Mouse (Mus musculus) adrenal gland, postnatal 14 days (tissue): ENCODE measurements at regions not wholly inside any gene's neighbourhood (a gene's known extent, or its start where the extent isn't known, plus 50 kb on each side); places are given as distances from the start of the nearest gene placed in this dataset.

ENCODE experiments used
- DNase-seq: peaks from one replicate; pipeline ENCODE4 v3.0.0; 2021; ENCODE audit warnings: mixed read lengths

DNA sequence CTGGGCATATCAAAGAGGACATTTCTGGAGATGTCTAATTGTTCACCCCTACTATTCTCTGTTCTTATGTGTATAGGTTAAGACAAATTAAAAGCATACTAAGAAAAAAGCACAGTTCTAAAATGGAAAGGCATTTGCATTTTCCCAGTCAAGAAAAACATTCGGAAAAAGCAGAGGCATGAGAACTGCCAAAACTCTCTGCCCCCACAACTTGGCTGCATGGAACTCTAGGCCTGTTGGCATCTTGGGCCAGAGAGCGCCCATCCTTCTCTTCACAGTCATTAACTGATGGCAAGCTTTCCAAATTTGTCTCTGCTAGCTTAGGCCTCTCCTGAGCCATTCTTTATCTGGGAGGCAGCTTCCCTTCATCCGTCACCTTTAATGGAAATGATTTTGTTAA is 281.6 kb downstream of the Tex13c3 start:
- DNase-seq = no peak

DNA sequence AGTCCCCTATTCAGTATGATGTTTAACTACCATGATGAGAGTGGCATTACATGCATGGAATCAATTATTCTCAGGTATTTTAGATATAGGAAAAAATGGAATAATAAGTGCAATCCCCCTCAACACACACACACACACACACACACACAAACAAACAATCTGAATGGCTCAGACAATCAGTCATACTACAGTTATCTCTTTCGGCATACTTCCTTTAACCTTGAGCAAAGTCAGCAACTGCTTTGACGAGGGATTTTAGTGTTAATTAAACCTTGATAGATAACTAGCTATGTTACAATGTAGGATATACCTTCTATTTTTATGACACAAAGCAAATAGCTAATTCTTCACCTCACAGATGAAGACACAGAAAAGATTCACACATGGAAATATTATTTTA is 312.1 kb downstream of the Tex13c3 start:
- DNase-seq = no peak

DNA sequence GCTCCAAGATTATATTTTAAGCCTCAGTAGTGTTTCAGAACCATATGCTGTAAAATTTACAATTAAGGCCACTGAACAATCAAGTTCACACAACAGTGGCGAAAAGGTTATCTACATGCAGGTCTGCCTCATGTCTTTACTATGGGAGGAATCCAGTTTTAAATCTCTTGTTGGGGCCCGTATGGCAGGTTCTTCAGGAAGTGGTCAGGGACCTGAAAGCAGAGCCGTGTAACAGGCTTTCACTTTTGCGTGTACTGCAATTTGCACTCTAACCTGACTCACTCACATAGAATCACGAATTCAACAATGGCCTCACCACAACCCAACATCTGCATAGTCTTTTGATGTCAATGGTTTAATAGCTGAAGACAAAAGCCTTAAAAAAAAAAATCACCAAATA is 312.6 kb downstream of the Tex13c3 start:
- no peak for DNase-seq

DNA sequence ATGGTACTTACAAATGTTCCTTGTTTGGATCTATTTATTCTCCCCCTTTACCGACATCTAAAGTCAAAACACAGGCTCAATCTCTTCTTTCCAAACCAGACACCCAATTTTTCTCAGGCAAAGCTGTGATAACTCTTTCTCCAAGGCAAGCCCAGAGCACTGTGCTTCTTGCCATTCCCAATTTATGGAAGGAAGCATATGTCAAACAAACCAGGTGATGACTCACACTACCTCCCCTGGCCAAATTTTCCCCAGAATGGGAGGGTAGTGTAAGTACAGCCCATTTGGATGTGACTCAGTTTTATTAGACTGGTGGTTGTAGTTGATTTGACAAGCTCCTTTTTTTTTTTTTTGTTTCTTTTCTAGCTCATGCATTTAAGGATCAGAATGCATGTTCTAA is 313.0 kb downstream of the Tex13c3 start:
- DNase-seq = no peak

DNA sequence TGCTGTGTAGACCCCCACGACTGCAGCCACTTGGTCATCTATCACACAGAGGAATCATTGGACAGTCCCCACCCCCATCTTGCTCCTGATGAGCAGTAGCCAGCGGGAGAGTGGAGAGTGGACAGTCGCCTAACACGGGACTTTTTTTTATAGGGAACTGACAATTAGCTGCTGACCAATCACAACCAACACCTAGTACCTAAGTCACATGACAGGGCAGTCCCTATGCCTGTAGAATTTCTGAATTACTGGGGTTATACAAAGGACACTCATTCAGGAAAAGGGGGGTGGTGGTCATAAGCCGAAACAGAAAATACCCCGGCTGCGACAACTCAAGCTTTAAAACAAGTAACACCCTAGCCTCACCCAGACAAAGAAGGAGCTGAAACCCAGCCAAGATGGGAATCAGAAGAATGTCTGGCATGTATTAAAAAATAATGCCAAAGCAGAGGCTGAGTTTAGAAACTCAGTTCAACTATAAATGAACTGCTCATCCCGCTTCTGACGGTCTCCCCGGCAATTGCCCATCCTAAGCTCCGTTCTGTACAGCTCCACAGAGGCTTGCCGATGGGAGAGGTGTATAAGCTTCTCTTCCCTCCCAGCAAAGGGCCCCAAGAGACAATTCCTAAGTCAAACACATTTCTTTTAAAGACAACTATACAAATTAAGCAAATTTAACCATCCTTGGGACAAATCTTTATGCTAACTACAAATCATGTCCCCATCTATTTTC is 313.8 kb downstream of the Tex13c3 start:
- peak; percentile 64 for DNase-seq

DNA sequence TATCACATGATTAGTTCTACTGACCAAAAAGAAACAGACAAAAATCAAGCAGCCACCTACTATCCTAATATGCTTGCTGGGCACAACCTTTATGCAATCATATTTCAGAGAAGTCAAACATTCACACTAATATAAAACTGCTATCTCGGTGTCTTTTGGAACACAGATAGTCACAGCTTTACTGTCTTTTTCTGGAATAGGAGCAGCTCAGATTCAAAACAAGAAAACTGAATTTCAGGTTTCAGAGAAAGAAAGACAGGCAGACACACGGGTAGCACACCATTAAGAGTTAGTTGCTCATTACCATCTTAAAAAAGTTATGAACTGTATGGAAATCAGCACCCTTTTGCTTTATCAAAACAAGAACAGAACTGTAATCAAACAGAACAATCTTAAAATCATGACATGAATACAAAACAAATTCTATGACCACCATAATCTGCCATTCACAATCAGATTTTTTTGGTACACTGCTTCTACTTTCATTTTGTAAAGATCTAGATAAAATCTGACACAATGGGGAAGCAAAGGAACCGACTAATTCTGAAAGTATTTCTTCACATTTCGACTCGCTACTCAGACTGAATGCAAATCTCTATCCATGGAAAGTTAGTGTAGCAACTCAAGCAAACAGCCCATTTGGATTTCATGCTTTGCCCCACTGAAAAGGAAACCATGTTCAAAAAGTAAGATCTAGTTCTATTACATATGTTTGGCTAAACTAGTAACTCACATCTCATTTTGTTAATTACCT is 315.1 kb downstream of the Tex13c3 start:
- no peak for DNase-seq

DNA sequence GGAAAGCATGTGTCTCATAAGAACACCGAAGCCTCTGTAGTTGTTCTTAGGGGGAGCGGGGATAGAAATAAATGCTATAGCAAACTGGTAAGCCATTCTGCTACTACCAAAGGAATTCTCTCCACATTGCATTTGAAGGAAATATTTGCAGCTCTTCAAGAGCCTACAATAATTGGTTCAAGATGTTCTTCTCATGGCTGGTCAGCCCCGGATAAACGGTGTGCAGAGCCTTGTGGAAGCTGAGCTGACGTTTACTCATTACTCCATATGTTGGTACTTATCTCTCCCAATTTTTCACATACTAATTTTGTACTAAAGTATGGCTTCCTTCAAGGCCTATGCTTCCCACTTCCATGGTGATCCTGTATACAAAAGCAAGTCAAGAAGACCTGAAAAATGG is 317.0 kb downstream of the Tex13c3 start:
- no peak for DNase-seq

DNA sequence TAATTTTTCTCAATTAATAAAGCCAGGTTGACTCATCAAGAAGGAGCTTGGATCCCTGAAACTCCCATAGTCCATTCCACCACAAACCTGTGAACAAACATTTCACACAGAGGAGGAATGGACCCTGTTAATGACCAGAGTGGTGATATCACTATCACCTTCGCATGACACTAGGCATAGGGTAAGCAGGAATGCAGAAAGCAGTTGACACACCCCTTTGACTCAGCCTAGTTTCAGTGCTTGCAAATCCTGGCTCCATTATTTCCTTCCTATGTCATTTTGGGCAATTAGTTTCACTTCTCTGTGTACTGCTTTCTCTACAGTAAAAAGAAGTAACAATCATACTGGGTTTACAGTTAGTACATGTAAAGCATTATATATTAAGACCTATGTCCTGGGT is 318.2 kb downstream of the Tex13c3 start:
- DNase-seq = no peak

DNA sequence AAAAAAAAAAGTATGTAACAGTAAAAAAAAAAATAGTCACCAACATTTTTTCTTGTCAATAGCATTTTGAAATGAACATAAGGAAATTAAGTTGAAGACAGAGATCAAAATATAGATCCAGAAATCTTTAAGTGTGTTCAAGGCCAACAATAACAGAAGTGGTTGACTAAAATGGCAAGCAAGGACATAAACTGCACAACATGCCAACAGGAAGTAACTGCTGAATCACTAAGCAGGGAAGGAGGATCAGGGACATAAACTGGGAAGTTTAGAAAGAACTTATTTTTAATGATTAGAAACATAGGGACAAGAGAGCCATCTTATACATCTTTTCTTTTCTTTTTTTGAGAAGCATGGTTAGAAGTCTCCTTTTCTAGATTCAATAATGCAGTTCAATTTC is 318.8 kb downstream of the Tex13c3 start:
- no peak for DNase-seq

DNA sequence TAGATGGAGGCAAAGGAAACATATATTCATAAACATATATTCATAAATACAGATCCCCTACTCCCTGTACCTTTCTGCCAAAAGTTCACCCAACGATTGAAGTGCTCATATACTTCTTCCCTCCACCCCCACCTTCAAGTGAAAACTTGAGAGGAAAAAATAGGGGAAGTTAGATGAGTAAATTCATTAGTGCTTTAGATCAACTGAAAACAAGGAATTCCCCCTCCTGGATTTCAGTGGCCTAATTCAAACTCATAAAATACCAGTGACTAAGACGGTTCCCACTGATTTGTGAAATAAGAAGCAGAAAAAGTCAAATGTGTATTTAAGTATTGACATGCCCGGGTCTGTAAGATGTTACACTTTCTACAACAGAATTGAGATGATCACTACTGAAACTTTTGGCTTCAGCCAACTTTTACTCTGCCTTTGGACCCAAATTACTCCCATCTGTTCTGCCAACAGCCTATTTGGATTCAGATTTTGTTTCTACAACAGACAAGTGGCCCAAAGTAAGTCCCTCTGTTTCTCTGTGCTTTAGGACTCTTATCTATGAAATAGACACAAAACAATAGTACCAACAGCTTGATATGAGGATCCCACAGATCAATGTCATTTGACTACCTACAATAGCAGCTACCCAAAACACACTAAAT is 320.7 kb downstream of the Tex13c3 start:
- DNase-seq = no peak

DNA sequence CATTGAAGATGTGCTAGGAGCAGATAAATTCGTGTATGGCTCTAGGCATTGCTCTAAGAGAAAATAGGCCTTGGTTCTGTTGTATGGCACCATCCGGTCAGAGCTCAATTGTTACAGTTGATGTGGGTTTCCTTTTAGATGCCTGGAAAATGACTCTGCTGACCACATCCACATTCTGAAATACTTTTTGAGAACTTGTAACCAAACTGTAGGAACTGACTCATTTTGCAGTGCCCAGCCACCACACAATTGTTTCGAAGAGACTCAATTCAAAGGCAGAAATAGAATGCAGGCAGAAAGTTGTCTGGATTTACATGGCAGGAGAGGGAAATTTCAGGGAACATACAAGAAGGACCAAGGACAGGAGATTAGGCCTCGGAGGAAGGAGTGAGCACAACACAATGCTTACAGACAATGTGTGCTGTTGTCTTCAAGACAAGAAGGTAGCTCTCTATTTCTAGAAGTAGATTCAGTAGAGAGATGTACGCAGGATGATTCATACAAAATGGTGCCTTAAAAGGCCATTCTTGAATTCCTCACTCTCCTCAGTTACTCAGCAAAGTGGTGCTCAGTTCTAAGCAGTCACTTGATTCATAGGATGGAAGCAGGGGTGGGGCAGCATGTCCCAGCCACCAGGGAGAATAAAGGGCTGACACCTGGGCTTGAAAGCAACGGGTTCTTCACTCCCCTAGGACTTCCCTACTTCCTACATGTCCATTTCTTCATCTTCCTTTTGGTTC is 323.5 kb downstream of the Tex13c3 start:
- no peak for DNase-seq

DNA sequence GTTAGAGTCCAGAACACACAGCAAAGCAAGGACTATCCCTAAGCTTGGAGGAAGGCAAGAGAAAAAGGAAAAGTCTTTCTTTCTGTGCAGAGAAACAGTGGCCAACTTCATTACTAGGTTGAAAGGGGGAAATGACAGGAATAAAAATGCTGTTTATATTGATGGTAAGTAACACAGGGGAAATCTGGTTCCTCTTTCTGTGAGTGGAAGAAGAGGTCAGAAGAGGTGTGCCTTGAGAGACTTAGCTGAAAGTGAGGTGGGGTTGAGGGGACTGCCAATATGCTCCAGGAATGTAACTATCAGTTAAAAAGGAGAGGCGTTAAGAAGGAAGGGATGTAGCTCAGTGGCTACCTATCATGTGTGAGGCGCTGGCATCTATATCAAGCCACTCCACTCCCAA is 327.5 kb downstream of the Tex13c3 start:
- no peak for DNase-seq

DNA sequence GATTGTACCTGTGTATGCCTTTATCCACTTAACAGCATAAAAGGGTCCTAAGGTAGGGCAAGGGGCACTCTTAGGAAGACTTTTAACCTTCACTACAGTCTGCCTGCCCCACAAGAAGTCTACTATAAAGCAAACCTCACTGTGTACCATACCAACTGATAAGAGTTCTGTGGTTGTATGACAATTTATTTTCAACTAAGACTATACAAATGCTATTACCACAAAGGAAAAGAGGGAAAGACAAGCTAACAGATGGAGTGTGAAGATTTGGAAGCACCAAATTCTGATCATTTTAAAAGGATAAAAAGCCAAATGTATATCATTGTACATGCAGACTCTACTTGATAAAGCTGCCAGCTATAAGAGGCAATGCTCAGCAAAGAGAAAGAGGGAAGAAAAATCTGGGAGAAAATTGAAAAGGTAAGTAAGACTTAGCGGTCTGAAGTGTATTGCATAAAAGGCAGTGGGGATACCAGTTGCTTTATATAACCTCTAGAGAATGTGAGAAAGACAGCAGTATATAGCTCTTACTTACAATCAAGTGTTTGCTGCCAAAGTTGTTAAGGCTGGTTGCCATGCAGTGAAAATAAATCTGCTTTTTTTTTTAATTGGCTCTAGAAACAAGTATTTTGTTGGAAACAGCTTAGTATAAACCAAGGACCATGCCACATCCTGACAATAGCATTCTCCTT is 328.8 kb downstream of the Tex13c3 start:
- DNase-seq = no peak

DNA sequence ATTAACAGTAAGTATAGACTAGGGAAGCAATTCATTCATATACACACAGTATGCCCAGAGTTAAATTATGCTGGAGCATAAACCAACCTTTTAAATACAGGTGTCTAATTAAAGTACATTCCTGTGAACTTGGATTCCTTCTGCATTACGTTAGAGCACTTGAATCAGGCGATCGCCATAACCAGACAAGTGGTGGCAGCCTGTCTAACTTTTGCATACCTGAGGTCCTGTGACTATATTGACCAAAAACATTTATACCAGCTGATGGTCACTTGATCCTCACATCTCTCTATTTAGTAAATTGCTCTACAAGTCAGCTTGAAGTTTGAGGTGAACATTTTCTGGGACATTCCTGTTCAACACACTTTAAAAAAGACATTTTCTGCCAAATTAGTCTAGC is 330.5 kb downstream of the Tex13c3 start:
- DNase-seq = no peak

DNA sequence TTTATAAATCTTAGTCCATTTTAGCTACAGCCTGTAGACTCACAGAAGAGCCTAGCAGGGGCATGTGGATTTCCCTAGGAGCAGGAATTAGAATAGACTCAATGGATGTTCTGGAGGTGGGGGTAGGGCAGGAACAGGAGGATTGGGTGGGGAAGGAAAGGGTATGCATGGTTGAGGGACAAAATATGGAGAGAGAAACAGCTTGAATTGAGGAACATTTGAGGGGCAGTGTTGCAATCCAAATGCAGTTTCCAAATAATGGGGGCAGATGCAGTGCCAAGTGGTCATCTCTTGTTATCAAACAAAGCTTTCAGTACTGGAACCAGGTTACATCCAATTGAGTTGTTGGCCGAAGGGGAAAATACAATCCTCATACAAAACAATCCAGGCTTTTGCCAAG is 332.4 kb downstream of the Tex13c3 start:
- no peak for DNase-seq

DNA sequence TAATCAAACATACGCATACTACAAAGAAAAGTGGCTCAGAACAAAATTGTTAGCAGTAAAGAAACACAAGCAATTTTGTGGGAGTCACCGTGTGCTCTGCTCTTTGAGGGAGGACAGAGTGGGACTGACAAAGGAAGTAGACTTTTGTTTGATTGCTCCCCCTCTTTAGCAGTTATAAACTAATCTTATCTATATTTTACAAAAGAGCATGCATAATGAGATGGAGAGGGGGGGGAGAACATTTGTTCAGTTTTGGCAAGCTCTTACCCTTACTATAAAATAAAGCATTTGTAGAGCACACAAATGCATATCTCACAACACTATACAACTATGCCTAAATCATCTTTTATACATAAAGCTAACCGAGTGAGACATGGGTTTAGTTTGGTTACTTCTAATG is 332.9 kb downstream of the Tex13c3 start:
- no peak for DNase-seq

DNA sequence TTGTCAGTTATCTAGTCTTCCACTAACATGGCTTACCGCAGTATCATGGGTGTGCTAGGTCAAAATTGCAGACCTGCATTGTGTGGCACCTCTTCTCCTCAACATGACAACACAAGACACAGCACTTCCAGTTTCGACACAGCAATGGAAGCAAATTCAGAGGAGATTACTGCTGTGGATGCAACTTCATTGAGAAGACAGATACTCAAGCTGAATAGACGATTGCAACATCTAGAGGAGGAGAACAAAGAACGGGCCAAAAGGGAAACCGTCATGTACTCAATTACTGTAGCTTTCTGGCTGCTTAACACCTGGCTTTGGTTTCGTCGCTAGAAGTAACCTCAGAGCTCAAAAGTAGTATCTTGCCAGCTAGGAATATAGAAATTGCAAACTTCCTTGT is 368.4 kb downstream of the Tex13c3 start:
- DNase-seq = no peak

DNA sequence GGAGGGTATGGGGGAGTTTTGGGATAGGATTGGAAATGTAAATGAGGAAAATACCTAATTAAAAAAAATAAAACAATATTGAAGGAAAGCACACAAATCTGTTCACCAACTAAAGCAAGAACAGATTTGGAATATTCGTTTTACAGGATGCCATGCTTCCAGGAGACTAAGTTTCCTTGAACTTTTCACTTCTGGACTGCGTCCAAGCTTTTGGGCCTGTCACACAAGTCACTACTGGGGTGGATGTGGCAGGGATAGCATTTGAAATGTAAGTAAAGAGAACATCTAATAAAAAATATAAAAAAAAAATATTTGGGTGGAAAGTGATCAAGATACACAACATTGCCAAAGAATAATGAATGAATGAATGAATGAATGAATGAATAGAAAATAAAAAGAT is 378.2 kb downstream of the Tex13c3 start:
- DNase-seq = peak; percentile 26

DNA sequence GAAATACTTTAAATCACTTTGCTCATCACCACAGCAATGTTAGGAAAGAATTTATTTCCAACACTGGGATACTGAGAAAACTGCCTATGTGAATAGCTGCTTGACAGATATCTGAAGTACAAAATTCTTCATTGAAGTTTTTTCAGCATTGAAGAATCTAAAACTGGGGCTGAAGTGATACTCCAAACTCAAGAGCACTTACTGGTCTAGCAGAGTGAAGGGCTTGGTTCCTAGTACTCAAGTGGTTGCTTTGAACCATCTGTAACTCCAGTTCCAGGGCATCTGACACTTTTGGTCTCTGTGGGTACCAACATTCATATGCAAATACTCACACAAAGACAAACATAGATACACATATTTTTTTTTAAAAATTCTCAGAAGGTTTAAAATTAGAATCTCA is 385.2 kb downstream of the Tex13c3 start:
- DNase-seq = no peak

DNA sequence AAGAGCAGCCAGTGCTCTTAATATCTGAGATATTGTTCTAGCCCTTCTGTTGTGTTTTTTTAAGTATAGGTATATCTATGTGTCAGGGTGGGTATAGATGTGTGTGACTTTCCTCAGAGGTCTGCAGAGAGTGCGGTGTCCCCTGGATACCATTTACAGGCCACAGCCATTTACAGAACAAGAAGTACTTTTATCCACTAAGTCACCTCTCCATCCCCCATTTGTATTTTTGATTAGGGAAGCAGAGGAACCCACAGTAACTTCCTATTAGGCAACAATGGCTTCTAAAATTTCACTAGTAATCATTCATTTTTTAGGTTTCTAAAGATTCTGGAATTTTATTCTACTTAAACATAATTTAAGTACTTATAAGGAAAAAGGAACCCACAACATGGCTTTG is 396.7 kb downstream of the Tex13c3 start:
- DNase-seq = no peak

DNA sequence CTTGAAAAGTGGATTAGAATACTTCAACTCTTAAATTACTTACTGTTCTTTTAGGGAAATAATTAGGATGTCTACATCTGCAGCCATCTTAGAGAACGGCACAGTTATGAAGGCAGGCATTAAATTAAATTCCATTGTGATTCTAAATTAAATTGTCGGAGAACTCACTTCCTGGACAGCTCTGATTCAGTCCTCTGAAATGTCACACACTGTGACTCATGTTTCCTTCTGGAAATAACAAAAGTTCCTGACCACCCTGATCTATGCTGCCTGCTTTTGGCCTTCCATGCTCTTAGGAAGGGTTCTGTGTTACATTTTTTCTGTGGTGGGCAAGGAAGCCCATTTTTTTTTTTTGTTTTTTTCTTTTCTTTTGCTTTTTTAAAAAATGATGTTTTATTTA is 401.1 kb downstream of the Tex13c3 start:
- no peak for DNase-seq
